Mouse (Mus musculus) hindbrain, embryonic 16.5 days (tissue): ENCODE measurements around the gene Gja5. TPM values are rescaled to one million over a fixed set of nuclear protein-coding genes. Genes with fewer than 3 reads are reported as not detected.
"Not testable (repeated sequence)": the region's sequence is repeated elsewhere in the genome, so short reads cannot be mapped to it uniquely, and the experiment has no call there.

Experiments
- ATAC-seq: fragments of 200-750 bp; cut with Nextera tagmentation; 2 replicates; pipeline ENCODE4 v1.8.0; 2017; ENCODE audit warnings: moderate TSS enrichment, moderate library complexity
- H3K27ac ChIP-seq: fragments of 300-500 bp; sonication (generic); 2 replicates; pipeline ENCODE4 v1.5.1; 2014; ENCODE audit warnings: low read depth, mild to moderate bottlenecking, control low read depth, low read length, moderate library complexity
- H3K27me3 ChIP-seq: fragments of 300-500 bp; sonication (generic); replicated peaks from 2 replicates; pipeline ENCODE4 v1.6.1; 2014; ENCODE audit warnings: low read length; ENCODE audit not compliant: control insufficient read depth, insufficient read depth
- H3K36me3 ChIP-seq: fragments of 300-500 bp; sonication (generic); 2 replicates; pipeline ENCODE4 v1.6.1; 2014; ENCODE audit warnings: mild to moderate bottlenecking, low read length, moderate library complexity, mixed read lengths; ENCODE audit not compliant: control insufficient read depth, insufficient read depth
- H3K4me1 ChIP-seq: fragments of 300-500 bp; sonication (generic); 2 replicates; pipeline ENCODE4 v1.6.1; 2014; ENCODE audit warnings: low read depth, low read length; ENCODE audit not compliant: control insufficient read depth, insufficient read depth
- H3K4me2 ChIP-seq: fragments of 300-500 bp; sonication (generic); 2 replicates; pipeline ENCODE4 v1.6.1; 2014; ENCODE audit warnings: mild to moderate bottlenecking, low read length, control low read depth, moderate library complexity
- H3K4me3 ChIP-seq: fragments of 300-500 bp; sonication (generic); 2 replicates; pipeline ENCODE4 v1.5.1; 2014; ENCODE audit warnings: mild to moderate bottlenecking, low read length, control low read depth, moderate library complexity
- H3K9ac ChIP-seq: fragments of 300-500 bp; sonication (generic); 2 replicates; pipeline ENCODE4 v1.6.1; 2014; ENCODE audit warnings: low read depth, mild to moderate bottlenecking, control low read depth, low read length, moderate library complexity
- H3K9me3 ChIP-seq: fragments of 300-500 bp; sonication (generic); 2 replicates; pipeline ENCODE4 v1.6.1; 2014; ENCODE audit warnings: mild to moderate bottlenecking, low read length, moderate library complexity; ENCODE audit not compliant: control insufficient read depth
- WGBS: fragments of 180-500 bp; shearing (Covaris S2); extraction: QIAGEN DNeasy Blood & Tissue Kit; methylation state at CpG from one replicate; pipeline ENCODE4 v1.1.7; 2014; 5-methylcytosine and 5-hydroxymethylcytosine counted together
- polyA plus RNA-seq: library from polyadenylated mRNA; unstranded; fragments of >200 nt; fragmentation: Nextera tagmentation; extraction: Ambion mirVana; gene quantifications from 2 replicates; pipeline ENCODE4 v1.2.1, GENCODE M21; 2015

Gene Gja5
- polyA plus RNA-seq, 1 experiment from 2014 or later: 2.1 TPM

DNA sequence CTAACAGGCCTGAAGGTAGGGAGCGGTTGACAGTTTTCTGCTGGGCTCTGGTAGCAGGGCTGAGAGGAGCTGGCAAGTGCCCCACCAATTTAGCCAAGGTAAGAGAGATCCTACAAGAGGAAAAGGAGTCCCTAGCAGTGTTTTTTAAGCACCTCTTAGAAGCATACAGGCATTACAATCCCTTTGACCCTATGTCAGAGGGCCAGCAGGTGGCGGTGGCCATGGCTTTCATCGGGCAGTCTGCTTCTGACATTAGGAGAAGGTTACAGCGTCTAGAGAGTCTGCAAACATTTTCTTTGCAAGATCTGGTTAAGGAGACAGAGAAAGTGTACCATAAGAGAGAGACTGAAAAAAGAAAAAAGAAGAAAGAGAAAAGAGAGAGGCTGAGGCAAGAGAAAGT, 183.8 kb downstream of the Gja5 start:
- not testable (repeated sequence) for H3K4me3 ChIP-seq, H3K9me3 ChIP-seq, H3K9ac ChIP-seq, H3K27ac ChIP-seq, ATAC-seq, H3K27me3 ChIP-seq, H3K4me2 ChIP-seq, H3K36me3 ChIP-seq, H3K4me1 ChIP-seq
- WGBS: 82% methylated on average over 4 of the region's 4 CpGs

DNA sequence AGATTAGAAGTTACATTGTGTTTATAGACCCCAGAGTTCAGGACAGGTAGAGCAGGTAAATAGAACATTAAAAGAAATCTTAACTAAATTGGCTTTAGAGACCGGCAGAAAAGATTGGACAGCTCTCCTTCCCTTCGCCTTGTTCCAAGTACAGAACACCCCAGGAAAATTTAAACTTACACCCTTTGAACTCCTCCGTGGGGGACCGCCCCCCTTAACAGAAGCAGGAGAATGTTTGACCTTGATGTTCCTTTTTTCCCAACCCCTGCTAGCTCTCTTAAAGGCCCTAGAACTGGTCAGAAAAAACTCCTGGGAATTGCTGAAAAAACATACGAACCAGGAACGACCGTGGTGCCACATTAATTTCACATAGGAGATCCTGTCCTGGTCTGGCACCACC, 187.5 kb downstream of the Gja5 start:
- not testable (repeated sequence) for H3K4me1 ChIP-seq, H3K27me3 ChIP-seq, H3K4me3 ChIP-seq, H3K4me2 ChIP-seq, H3K36me3 ChIP-seq, ATAC-seq, H3K9me3 ChIP-seq, H3K27ac ChIP-seq, H3K9ac ChIP-seq
- WGBS: 90% methylated on average over 7 of the region's 7 CpGs

DNA sequence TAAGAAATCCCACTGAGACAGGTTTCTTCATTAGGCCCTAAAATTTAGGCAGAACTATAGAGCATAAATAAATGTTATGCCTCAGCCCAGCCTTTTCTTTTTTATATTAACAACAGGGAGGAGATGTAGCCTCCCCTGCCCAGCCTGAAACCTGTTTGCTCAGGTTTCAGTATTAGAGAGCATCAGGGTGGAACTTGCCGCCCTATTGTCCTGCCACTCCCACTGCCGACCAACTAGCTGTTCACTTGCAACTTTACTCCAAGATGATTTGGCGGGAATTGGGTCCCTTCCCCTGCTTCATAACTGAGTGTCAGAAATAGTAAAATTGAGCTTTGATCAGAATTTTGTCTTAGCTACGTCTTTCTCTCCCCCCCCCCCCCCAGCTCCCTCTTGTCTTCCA, 192.2 kb downstream of the Gja5 start:
- H3K9me3 ChIP-seq, H3K27ac ChIP-seq, H3K4me1 ChIP-seq, H3K4me3 ChIP-seq, H3K27me3 ChIP-seq, ATAC-seq, H3K4me2 ChIP-seq, H3K9ac ChIP-seq, H3K36me3 ChIP-seq: not testable (repeated sequence)
- 82% methylated on average over 4 of the region's 4 CpGs for WGBS

DNA sequence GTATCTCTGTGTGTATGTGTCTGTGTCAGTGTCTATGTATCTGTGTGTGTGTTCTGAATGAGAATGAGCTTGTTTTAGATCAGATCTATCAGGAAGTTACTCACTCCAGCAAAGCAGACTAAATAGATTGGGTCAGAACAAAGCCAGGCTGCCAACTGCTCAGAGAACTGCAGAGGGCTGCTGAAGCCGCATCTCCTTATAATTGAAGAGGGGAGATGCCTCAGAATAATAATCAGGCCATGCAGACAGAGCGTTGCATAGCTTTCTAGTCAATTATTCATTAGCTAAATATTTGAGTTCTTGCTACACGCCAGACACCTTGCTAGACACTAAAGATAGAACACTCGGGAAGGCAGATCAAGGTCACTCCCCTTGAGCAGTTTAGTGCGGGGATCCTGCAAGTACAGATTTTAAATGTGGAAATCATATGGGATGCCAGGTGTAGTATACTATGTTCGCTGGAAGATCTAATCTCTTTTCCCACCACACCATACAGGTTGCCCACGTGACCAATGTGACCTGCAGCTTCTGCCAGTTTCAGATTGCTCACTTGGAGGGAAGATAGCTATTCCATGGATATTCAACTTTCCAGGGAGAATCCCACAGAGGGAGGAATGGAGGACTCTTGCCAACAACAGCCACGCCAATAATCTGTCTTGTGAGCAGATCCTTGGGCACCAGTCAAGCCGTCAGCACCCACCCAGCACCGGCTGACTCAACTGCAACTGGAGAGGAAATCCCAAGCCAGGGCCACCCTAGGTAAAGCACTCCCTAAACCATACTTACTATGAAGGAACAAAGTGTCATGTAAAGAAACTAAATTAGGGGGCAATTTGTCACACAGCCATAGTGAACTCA, 196.5 kb downstream of the Gja5 start:
- Histone ChIP-seq H3K4me2 (0 out of 2 replicates have a peak overlapping the region, but pooled peaks have one; percentile 6), H3K9ac (no peak overlapping the region), H3K36me3 (no peaks in the 10 kb centered on the region), H3K4me1 (peaks cover 7% of the 10 kb centered on the region), H3K4me3 (no peak overlapping the region), H3K9me3 (no peaks in the 10 kb centered on the region), H3K27me3 (no peaks in the 10 kb centered on the region), H3K27ac (peak overlapping the region; percentile 51)
- ATAC-seq: peak; percentile 89
- WGBS: 42% methylated on average over 10 of the region's 10 CpGs

DNA sequence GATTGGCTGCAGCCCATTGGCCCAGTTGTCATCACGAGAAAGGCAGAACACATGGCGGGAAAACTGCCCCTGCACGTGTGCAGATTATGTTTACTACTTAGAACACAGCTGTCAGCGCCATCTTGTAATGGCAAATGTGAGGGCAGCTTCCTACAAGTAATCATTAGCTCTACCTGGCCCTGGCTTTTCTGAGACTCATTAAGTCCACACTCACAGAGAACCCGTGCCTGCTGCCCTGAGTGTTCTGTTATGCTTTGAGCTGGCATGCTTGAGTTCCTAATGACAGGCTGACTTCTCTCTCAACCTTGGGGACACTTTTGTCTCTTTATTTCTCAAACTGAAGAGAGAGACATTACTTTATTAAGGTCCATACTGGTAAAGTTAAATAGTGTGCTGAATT, 199.5 kb downstream of the Gja5 start:
- not testable (repeated sequence) for ATAC-seq, H3K27ac ChIP-seq, H3K27me3 ChIP-seq, H3K4me3 ChIP-seq, H3K9ac ChIP-seq, H3K36me3 ChIP-seq, H3K4me1 ChIP-seq, H3K9me3 ChIP-seq, H3K4me2 ChIP-seq
- 87% methylated on average over 2 of the region's 5 CpGs for WGBS

DNA sequence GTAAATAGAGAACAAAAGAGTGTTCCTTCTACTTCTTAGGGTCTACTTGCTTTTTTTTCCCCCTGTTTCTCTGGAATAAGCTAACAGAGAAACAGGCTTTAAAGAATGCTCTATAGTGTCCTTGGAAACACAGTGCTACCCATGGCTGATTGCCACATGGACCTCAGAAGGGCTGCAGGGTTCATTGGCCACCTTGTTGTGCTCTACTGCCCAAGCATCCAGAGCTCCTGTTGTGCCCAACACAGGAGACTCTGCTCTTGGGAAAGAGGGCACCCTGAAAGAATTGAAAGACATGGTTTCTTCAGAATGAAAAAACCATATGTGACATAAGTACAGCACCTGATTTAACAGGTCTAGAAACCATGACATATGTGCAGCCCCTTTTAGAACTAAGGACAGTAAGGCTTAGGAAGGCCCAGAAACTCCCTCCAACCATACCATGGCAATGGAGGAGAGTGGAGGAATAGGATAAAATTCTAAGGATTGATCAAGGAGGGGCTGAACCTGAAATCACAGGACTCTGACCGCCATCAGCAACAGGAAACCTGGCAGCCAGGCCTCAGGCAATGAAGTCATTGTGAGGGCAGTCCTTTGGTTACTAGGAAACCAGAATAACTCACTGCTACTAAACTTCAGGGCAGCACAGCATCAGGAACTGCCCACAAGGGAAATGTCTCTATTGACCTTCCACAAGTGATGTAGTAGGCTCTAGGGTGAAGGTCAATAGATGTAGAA, 200.4 kb downstream of the Gja5 start:
- Histone ChIP-seq H3K9me3 (peaks cover 3% of the 10 kb centered on the region; the same call in 1 of the 2 replicates), H3K4me3 (no peak overlapping the region), H3K4me2 (no peak overlapping the region), H3K9ac (no peak overlapping the region), H3K27ac (no peak overlapping the region), H3K4me1 (peaks cover 7% of the 10 kb centered on the region), H3K36me3 (no peaks in the 10 kb centered on the region), H3K27me3 (no peaks in the 10 kb centered on the region)
- no peak for ATAC-seq
- WGBS: 73% methylated on average over 1 of the region's 1 CpGs

DNA sequence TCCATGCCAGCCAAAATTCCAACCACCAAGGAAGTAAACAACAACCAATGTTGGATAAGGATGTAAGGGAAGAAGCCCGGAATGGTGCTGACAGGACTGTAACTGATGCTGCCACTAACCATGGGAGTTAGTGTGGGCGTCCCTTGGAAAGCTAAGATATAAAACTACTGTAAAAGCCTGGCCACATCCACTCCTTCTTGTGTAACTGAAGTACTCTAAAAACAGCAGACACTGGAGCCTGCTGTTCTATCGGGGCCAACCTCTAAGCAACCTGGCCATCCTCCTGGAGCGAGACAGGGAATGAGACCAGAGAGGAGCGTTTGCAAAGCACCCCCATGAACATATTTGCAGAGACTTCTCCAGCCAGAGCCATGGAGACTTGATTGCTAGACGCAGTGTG, 213.0 kb downstream of the Gja5 start:
- no peak overlapping the region for H3K9ac ChIP-seq
- no peak overlapping the region for H3K4me2 ChIP-seq
- H3K4me3 ChIP-seq: no peak overlapping the region
- no peaks in the 10 kb centered on the region for H3K36me3 ChIP-seq
- no peaks in the 10 kb centered on the region for H3K27me3 ChIP-seq
- H3K9me3 ChIP-seq: peaks cover 7% of the 10 kb centered on the region
- ATAC-seq: no peak
- H3K4me1 ChIP-seq: no peaks in the 10 kb centered on the region
- no peak overlapping the region for H3K27ac ChIP-seq
- 94% methylated on average over 6 of the region's 6 CpGs for WGBS

DNA sequence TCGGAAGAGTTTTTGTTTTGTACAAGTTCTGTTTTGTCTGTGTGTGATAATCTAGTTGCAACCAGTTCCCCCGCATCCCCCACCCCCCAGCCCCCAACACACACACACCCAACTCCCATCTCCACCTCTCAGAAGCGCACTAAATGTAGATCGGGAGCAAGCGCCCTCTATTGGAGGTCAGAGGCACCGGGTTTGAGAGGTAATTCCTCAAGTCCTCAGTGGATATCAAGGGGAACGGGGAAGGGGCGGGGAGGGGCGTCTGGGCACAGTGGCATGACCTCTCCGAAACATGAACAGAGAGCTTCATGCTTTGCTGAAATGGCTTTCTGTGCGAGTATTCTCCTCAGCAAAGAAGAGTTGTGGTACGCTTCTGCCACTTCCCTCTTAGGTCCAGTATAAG, 213.8 kb downstream of the Gja5 start:
- Histone ChIP-seq H3K9me3 (peaks cover 7% of the 10 kb centered on the region), H3K36me3 (no peaks in the 10 kb centered on the region), H3K4me2 (no peak overlapping the region), H3K27me3 (no peaks in the 10 kb centered on the region), H3K4me1 (no peaks in the 10 kb centered on the region), H3K4me3 (no peak overlapping the region), H3K27ac (no peak overlapping the region), H3K9ac (no peak overlapping the region)
- ATAC-seq: no peak
- WGBS: 52% methylated on average over 12 of the region's 12 CpGs

GRCm38 (mm10) chr3:97124193-97124592, 219.7 kb downstream of the Gja5 start:
- no peak overlapping the region for H3K27ac ChIP-seq
- 56% methylated on average over 7 of the region's 7 CpGs for WGBS
- no peak overlapping the region for H3K9ac ChIP-seq
- ATAC-seq: no peak
- H3K9me3 ChIP-seq: no peaks in the 10 kb centered on the region
- H3K4me2 ChIP-seq: no peak overlapping the region
- no peaks in the 10 kb centered on the region for H3K4me1 ChIP-seq
- no peaks in the 10 kb centered on the region for H3K36me3 ChIP-seq
- H3K4me3 ChIP-seq: no peak overlapping the region
- no peaks in the 10 kb centered on the region for H3K27me3 ChIP-seq
